Mouse (Mus musculus) left cerebral cortex, postnatal 25 days (tissue): ENCODE measurements around the gene Dcdc2c. TPM values are rescaled to one million over a fixed set of nuclear protein-coding genes. Genes with fewer than 3 reads are reported as not detected.

Experiments used
- DNase-seq, 2 experiments: peaks; one replicate each; pipeline ENCODE4 v3.0.0; 2022; ENCODE audit warnings: low spot score in 2 of 2, mixed read lengths in 1 of 2
- intact Hi-C: fragments of 180-260 bp; cut with DNase I; formaldehyde crosslinking; loops from one replicate; pipeline ENCODE4 v1.15.1; 2025
- total RNA-seq, 2 experiments: library from RNA; stranded (reverse); gene quantifications; 2 replicates each; pipeline ENCODE4 v1.2.3; 2021

The Dcdc2c gene
- total RNA-seq: 1 to 10 TPM in 1 of 2 experiments, under 1 TPM in 1; 0.66 to 1.1 TPM

DNA sequence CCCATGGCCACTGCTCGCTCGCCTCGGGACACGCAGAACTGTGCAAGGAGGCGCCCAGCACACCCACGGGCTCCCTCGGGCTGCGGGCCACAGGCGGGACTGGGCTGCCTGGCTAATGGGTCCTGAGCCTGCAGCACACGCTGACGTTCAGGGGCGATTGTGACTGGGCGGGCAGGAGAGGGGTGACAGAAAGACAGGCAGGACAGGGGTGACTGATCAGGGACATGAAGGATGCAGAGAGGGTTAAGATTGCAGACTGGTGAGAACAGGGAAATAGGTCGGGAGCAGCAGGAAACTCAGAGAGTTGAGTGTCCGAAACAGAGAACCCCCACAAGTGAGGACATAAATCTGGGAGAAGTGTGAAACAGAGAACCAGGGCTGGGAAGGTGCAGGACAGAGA, at the start of gene Dcdc2c:
Gene Dcdc2c (minus strand): TSS at position 101 of the 400 bp plus-strand sequence.
- intact Hi-C loops: no loop called here
- DNase-seq: no peak

DNA sequence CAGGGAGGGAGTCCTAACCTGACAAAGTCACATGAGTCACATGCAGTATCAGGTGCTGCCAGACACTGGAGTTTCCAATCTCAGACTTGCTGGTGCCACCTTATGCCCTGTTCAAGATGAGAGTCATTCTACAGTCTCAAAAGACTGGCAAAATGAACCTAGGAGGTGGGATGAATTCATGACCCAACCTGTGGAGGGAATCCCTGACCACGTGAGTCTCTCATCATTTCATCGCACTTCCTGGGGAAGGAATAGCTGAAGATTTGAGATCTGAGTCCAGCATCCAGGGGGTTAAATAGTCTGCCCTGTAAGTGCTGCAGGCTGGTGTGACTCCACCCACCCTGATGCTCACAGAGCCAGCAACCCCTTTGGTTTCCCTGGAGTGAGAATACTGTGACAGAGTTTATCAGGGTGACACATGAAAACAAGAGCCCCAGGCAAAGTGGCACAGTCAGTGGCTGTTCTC, 46.4 kb upstream of the Dcdc2c start:
- DNase-seq: no peak
- intact Hi-C loops: no loop called here

DNA sequence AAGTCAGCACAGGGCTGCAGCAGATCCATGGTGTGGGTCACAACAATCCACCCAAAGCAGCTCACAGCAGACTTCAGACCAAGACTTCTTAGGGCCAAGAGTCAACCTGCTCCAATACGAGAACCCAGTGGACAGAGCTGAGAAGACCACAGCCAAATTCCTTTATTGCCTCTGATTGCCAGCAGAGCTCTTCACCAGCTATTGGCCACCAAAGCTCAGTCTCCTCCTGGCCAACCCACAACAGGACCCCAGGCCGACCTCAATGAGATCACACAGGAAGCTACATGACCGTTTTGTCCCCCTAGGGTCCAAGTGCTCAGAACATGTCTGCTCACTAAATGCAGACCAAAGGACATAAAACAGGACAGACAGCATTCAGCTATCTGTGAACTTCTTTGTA, 45.9 kb upstream of the Dcdc2c start:
- intact Hi-C loops: no loop called here

DNA sequence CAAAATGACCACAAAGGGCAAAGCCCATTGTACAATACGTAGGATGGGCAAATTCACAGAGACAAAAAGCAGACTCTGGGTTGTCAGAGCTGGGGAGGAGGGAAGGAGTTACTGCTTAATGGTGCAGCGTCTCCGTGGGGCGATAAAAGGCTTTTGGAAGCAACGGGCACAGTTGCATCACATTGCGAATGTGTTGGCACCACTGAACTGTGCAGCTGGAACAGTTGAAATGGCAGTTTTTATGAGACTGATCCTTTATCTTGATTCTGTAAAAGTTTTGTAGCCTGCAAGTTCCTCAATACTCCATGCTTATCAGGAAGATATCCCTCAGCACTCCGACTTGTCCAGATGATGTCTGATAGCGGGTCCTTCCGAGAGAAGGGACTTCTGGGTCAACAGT, 45.5 kb upstream of the Dcdc2c start:
- DNase-seq: no peak
- intact Hi-C loops: no loop called here

More for the DNA sequence above, 45.9 kb upstream of the Dcdc2c start:
- DNase-seq: no peak

DNA sequence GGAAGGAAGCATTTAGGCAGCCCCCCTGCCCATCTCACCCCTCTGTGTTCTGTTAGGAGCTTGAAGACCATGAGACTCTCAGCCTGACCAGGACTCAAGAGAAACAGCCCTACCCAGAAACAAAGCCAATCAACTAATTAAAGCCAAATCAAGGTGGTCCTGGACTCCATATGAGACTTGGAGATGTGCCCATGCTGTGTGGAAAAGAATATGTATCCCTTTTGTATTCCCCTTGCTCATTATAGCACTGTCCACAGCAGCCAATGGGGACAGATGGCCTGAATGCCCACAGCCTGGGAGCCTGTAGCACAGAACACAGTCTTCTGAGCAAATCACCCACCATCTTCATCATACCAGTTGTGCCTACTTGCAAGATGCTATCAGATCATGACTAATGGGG, 44.7 kb upstream of the Dcdc2c start:
- DNase-seq: no peak
- intact Hi-C loops: no loop called here

DNA sequence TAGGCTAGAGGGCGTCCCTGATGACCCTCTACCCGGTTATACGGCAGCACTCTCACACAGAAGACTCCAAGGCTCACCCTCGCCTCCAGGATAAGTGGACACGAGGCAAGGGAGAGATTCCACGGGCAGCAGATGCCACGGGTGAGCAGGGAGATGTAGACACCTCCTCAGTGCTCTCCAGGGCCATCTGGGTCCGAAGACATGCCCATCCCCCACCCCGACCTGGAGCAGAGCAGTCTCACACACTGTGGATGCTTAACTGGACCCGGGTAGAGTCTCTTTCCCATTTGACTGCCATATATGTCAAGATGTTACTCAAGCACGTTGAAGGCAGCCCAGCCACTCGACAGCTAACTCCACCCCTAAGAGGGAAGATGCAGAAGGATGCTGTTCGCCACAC, 38.2 kb upstream of the Dcdc2c start:
- DNase-seq: no peak
- intact Hi-C loops: no loop called here

DNA sequence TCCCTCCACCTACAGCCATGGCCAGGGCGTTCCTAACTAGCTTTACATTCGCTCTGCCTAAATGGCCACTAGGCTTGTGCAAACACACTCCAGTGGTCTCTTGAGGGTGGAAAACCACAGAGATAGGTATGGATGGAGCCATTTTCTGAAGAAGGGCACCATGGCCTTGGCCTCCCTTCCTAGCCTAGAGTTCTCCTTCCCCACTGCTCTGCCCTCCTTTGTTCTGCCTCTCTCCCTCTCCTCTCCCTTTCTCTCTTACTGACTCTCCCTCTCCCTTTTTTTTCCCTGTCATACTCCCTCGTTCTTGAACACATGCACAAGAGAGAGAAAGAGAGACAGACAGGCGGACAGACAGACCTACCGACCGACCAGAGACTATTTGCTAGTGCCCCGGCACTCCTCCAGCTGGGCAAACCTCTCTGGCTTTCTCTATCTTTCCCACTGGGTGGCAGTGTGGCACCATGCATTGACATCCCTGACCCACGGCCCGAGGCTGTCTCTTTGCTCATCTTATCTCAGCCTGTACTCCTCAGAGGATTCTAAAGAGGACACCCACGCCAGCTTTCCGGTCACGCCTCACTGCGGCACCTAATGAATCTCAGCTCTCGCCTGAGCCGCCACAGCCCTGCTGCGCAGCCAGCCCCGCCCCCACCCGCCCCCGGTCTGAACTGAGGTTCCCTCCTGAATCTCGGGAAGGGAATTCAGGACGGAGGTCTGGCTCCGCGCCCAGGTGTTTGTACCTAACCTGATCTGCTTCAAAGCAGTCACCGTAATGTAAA, 37.1 kb upstream of the Dcdc2c start:
- DNase-seq: peak; percentile 91 to 98
- intact Hi-C loops: loop anchor here (1.0 to 10.0 kb wide), 8 partner anchors 46 to 1278 kb away; partner anchors contain the start of gene Rps7

DNA sequence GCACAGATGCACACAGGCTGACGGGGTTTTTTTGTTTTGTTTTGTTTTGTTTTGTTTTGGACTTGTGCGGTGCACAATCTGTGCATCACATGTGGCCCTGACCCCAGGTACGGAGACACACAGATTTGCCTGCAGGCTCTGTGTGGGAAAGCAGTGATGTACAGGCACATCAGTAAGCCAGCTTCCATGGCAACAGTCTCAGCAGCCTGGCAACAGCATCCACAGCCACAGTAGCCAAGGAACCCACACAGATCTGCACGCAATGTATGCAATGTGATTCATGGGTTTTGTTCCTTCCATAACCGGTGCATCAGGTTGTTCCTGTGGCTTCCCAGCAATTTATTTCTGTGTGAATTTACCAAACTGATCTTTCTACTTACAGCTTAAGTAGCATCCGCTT, 35.8 kb upstream of the Dcdc2c start:
- intact Hi-C loops: loop anchor here (2.0 to 10.0 kb wide), 7 partner anchors 47 to 1279 kb away; partner anchors contain the start of gene Rps7
- peak; percentile 83 to 97 for DNase-seq

DNA sequence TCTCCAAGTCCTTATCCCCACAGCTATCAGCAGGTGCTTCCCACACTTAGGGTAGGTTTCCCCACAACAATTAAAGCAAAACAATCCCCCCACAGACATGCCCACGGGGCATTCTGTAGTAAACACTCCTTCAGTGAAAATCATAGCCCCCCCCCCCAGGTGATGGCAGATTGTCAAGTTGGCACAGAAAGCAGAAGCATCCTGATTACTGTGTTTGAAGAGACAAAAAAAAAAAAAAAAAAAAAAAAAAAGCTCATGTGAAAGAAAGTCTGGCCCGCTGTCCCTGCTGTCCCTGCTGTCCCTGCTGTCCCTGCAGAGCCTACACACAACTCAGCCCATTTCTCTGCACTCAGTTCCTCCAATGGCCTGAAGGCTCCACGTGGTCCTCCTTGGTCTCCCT, 31.8 kb upstream of the Dcdc2c start:
- no peak for DNase-seq
- intact Hi-C loops: loop anchor here (10.0 kb wide), 3 partner anchors 541 to 951 kb away; no protein-coding TSS in a partner anchor

DNA sequence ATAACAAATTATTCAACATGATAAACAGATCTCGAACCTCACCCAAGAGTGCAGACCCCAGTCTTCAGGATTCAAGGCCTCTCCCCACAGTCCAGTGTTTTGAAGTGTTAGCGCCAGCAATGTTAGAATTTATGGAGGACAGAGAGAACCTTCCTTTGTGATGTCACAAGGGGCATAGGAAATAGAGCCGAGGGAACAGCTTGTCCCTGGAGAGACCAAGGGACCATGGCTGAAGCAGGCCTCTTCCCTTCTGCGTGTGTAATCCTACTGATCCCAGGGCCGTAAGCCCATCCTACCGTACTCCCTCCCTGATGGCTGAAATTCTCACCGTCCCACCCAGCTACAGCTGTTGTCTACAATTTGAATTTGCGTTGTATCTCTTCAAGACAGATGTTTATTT, 30.2 kb upstream of the Dcdc2c start, which contains the start of gene Allc:
Gene Allc (minus strand): TSS at position 101 of the 400 bp plus-strand sequence.
- DNase-seq: no peak
- intact Hi-C loops: loop anchor here (10.0 kb wide), 3 partner anchors 542 to 952 kb away; no protein-coding TSS in a partner anchor

DNA sequence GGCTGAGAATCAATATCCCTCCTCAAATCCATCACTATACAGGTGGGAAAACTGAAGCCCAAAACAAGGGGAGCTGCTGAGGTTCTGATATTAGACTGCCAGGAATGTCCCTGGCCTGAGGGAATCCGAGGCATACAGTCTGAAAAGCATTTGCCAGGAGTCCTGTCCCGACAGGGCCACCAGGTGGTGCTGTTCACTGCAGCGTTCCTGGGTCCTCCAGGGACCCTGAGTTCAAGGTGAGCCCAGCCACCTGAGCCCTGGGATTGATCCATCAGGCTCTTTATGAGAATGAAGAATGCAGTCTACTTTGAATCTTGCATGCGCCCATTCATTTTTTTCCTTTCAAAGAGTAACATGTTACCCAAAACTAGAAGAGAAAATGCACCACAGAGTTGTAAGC, 26.9 kb upstream of the Dcdc2c start:
- intact Hi-C loops: no loop called here

DNA sequence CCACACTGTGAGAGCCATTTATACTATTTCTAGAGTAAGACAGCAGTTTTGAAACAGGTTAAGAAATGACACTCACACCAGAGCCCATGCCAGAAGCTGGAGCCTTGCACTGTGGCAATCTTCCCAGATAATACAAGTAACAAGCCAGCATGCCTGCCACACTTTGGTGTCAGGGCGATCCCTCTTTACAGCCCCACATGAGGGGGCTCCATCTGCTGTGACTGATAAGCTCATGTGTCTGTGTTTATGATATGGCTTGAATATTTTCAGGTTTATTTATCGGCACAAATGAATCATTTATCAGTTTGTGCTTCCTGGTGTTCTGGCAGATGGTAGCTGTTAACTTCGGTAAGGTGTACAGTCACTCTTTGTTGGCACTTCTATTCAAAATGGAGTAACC, 25.9 kb upstream of the Dcdc2c start:
- peak in 1 of 2 experiments; percentile 27 for DNase-seq
- intact Hi-C loops: no loop called here

More for the DNA sequence above, 26.9 kb upstream of the Dcdc2c start:
- DNase-seq: no peak

DNA sequence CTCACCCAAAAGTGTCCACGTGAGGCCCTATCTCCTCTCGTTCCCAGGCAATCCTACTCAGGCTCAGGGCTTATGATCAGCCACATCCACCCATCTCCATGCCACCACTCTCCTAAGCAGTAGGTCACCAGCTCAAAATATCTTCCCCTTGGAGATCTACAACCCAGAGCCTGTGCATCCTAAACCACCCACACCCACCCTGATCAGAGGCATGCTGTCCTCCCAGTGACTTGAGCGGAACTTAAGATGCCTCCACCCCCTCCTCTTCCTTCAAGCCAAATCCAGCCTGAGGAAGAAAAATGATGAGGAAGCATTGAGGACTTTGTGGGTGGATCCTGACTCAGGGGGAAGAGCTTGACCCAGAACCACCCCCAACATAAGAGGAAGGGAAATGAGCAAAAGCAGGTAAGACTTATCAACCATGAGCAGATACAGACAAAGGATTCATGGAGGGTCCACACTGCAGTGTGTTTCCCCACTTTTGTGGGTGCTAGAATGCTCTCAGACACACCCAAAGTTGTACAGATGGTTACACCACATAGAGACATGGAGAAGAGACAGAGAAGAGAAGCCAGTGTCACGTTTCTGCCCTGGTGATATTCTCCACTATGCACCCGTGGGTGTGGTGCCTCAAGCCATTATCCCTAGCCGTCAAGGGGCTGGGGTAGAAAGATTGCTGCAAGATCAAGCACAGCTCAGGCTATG, 23.3 kb upstream of the Dcdc2c start:
- intact Hi-C loops: no loop called here
- peak in 1 of 2 experiments; percentile 24 for DNase-seq

DNA sequence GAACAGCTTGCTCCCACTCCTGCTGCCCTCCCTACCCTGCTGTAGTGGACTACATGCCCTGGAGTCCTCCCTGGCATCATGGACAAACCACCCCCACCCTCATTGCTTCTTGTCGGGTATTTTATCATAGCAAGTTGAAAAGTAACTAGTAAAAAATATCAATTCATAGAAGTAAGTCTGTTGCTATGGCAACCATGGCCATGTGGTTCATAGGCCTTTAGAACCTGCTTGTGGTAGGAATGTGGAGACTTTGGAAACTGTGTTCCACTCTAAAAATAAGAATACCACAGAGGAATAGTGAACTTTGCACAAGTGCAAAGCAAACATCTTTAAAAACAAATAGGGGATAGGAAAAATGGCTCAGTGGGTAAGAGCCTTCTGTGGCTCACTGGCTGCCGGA, 20.0 kb upstream of the Dcdc2c start:
- DNase-seq: no peak
- intact Hi-C loops: no loop called here

DNA sequence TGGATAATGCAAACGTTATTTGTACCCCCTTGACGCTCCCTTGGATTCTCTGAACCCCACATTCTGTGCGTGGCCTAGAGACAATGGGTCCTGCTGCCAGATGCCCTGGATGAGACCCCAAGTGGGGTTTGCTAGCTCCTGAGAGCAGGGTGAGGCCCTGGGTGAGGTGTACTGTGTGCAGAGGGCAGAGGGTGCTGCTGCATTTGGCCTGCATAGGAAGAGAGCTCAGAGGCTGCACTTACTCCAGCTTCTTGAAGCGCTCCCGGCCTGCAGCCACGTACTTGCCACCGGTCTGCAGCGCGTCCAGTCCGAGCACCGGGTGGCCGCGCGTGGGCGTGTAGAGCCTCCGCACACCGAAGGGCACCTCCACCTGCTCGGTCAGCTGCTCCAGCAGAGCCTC, 424 bp downstream of the Dcdc2c start:
- intact Hi-C loops: no loop called here
- DNase-seq: no peak

DNA sequence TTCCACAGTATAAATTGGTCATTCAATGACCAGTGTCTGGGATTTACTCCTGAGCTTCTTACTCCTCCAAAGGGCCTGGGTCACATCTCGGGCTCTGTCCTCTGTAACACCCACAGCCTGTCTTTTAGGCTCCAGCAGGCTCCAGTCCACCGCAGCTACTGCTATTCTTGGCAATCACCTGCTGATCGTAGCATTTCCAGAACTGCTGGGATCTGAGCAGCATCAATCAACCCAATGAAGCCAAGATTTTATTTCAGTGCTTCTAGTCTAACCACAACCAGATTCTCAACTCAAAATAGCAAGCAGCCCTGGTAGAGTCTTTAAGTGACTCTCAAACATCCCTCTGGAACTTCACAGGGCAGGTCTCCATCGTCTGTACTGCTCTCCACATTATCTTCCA, 3.3 kb downstream of the Dcdc2c start:
- intact Hi-C loops: no loop called here
- DNase-seq: no peak

DNA sequence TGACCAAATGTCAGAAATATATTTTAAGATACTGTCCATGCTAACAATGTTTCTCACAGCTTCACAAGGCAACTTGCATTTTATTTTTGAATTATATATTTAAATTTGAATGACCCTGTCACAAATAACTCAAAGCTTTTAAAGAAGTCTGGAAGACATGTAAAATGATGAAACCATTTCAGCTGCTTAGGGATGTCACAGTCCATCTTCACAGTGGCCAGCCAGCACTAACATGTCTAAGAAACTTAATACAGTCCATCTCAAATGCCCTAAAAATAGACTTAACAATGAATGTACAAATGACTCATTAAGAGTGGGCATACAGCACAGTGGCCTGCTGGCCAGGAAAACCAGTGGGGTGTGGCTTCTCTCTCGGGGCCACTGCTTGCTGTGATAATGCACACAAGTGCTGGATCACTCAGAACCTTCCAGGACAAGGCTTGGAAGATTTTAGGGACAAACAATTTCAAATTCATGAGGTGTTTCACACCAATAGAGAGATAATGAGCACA, 37.9 kb downstream of the Dcdc2c start:
- intact Hi-C loops: no loop called here
- DNase-seq: no peak

DNA sequence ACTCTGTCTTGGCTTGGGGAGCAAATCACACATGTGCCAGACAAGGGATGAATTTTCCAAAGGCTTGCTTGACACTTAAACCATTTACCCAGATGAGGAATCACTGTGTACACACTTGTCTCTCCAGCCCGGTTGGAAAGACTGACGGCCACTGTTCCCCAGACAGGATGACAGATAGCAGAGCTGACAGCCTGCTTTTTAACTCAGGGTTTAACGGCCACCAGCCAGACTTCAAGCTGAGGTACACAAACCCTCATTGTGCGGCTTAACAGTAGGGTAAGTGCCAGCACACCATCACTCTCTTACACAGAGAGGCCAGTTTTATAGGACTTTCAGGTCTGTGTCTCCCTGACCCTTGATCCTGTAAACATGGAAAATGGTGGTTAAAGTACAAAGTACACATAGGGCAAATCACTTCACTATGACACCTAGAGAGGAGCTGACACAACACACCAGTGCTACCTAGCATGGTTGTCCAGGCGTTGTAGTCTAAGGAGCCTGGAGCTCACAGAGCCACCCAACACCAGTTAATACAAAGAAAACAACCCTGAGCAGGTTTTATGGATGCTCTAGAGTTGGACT, 42.4 kb downstream of the Dcdc2c start:
- intact Hi-C loops: no loop called here
- DNase-seq: no peak

DNA sequence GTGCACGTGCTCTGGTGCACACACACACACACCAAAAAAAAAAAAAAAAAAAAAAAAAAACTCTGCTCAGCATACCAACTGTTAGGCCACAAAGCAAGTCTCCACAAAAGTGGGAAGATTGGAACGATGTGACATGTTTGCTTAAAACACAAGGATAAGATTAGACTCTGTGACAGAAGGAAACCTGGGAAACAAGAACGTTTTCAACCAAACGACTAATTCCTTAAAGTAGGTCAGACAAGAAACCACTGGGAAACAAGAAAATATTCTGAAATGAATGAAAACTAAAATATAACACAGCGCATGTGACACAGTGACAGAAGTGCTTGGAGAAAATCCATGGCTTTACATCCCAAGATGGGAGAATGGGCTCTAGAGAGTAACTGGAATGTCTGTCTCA, 57.9 kb downstream of the Dcdc2c start:
- DNase-seq: peak in 1 of 2 experiments; percentile 56
- intact Hi-C loops: no loop called here
